Mouse (Mus musculus): ENCODE results near the gene Micu2. TPM values are rescaled to one million over a fixed set of nuclear protein-coding genes. Genes with fewer than 3 reads are reported as not detected.

Micu2 gene
- 51.0 and 63.4 TPM in 2 replicates for polyA plus RNA-seq (2012; ENCODE audit: low replicate concordance)

GRCm38 (mm10) chr14:57998526-57999401 lies at the start of gene Micu2:
Gene Micu2, minus strand, starts transcription at chr14:57999262.

GRCm38 (mm10) chr14:57890011-57890842 lies 108.8 kb downstream of the Micu2 start, which contains the start of gene Zdhhc20:
Gene Zdhhc20, minus strand, starts transcription at chr14:57890276.

Other genes starting within 250 kb of the Micu2 start
- gene Lats2, start 240.9 kb downstream of the Micu2 start, polyA plus RNA-seq (2012; ENCODE audit: low replicate concordance) = 55.5 and 104 TPM in 2 replicates
- gene Sap18, start 201.1 kb downstream of the Micu2 start, polyA plus RNA-seq (2012; ENCODE audit: low replicate concordance) = 184 and 260 TPM in 2 replicates
- 0.42 and 1.6 TPM in 2 replicates for gene Ska3, start 173.1 kb downstream of the Micu2 start, polyA plus RNA-seq (2012; ENCODE audit: low replicate concordance)
- gene Mrpl57, start 173.0 kb downstream of the Micu2 start, polyA plus RNA-seq (2012; ENCODE audit: low replicate concordance) = 169 and 276 TPM in 2 replicates
- gene Zdhhc20, start 109.0 kb downstream of the Micu2 start, polyA plus RNA-seq (2012; ENCODE audit: low replicate concordance) = 2.8 and 5.7 TPM in 2 replicates
- gene Fgf9, start 71.3 kb upstream of the Micu2 start, polyA plus RNA-seq (2012; ENCODE audit: low replicate concordance) = not detected in 2 replicates

Measured in hematopoietic multipotent progenitor cell, adult 10-12 weeks (in vitro differentiated cells).